Mouse (Mus musculus): ENCODE data around the gene Fgf5.

GRCm38 (mm10) chr5:98245976-98246375 lies 8.0 kb upstream of the Fgf5 start:
- TF ChIP-seq CTCF (IDR thresholded peaks at IDR 0.05), result no peak
- TF ChIP-seq EP300 (IDR thresholded peaks at IDR 0.05), result no peak
